Mouse (Mus musculus) stomach, embryonic 15.5 days (tissue): ENCODE measurements around the gene Rassf3. TPM values are rescaled to one million over a fixed set of nuclear protein-coding genes. Genes with fewer than 3 reads are reported as not detected.

Experiments used
- ATAC-seq: fragments of 200-750 bp; cut with Nextera tagmentation; 2 replicates; pipeline ENCODE4 v1.8.0; 2017; ENCODE audit warnings: low read depth, moderate number of reproducible peaks, moderate TSS enrichment; ENCODE audit not compliant: insufficient read depth, low FRiP score
- H3K27ac ChIP-seq: fragments of 300-500 bp; sonication (generic); 2 replicates; pipeline ENCODE4 v1.5.1; 2015; ENCODE audit warnings: mild to moderate bottlenecking, inconsistent platforms
- H3K27me3 ChIP-seq: fragments of 300-500 bp; sonication (generic); replicated peaks from 2 replicates; pipeline ENCODE4 v1.6.1; 2015; ENCODE audit warnings: inconsistent platforms
- H3K36me3 ChIP-seq: fragments of 300-500 bp; sonication (generic); 2 replicates; pipeline ENCODE4 v1.6.1; 2015; ENCODE audit warnings: inconsistent platforms
- H3K4me1 ChIP-seq: fragments of 300-500 bp; sonication (generic); 2 replicates; pipeline ENCODE4 v1.6.1; 2015; ENCODE audit warnings: inconsistent platforms
- H3K4me2 ChIP-seq: fragments of 300-500 bp; sonication (generic); 2 replicates; pipeline ENCODE4 v1.6.1; 2015; ENCODE audit warnings: mild to moderate bottlenecking, inconsistent platforms
- H3K4me3 ChIP-seq: fragments of 300-500 bp; sonication (generic); replicated peaks from 2 replicates; pipeline ENCODE4 v1.5.1; 2015; ENCODE audit warnings: inconsistent platforms
- H3K9ac ChIP-seq: fragments of 300-500 bp; sonication (generic); 2 replicates; pipeline ENCODE4 v1.6.1; 2015; ENCODE audit warnings: inconsistent platforms
- H3K9me3 ChIP-seq: fragments of 300-500 bp; sonication (generic); 2 replicates; pipeline ENCODE4 v1.6.1; 2016; ENCODE audit warnings: inconsistent platforms
- WGBS: fragments of 180-500 bp; shearing (Covaris S2); methylation state at CpG from one replicate; pipeline ENCODE4 v1.1.7; 2015; 5-methylcytosine and 5-hydroxymethylcytosine counted together
- polyA plus RNA-seq: library from polyadenylated mRNA; unstranded; fragments of >200 nt; fragmentation: Nextera tagmentation; extraction: Ambion mirVana; gene quantifications from 2 replicates; pipeline ENCODE4 v1.2.1, GENCODE M21; 2015

Rassf3 gene
- polyA plus RNA-seq, 1 experiment from 2014 or later = 22.4 TPM

DNA sequence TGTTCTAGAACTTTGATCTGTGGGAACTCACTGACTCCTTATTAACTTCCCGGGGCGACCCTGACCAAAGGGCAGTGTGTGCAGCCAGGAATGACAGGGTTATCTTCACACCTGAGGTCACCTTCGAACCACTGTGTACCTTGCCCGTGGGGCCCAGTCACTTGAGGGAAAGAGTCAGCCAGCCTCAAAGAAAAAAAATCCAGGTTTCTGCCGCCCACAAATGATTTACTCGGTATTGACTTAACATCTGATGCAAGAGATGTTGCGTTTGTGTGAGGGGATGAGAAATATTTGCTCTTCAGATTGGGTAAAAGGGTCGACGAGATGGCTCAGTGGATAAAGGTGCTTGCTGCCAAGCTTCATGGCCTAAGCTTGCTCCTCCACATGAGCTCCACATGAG, 10.2 kb upstream of the Rassf3 start:
- Histone ChIP-seq H3K27me3 (no peaks in the 10 kb centered on the region), H3K4me1 (no peaks in the 10 kb centered on the region), H3K4me3 (no peak overlapping the region), H3K9ac (no peak overlapping the region), H3K36me3 (no peaks in the 10 kb centered on the region), H3K4me2 (no peak overlapping the region), H3K9me3 (no peaks in the 10 kb centered on the region), H3K27ac (no peak overlapping the region)
- peak; percentile 81 for ATAC-seq
- WGBS = 55% methylated on average over 9 of the region's 9 CpGs

DNA sequence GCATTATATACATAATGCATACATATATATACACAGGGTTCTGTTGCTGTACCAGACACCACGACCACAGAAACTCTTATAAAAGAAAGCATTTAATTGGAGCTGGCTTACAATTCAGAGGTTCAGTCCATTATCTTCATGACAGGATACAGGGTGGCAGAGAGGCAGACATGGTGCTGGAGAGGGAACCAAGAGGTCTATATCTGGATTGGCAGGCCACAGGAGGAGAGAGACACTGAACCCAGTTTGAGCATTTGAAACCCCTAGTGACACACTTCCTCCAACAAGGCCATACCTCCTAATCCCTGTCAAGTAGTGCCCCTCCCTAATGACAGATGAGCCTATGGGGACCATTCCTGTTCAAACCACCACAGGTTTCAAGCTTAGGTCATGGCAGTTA, 7.2 kb upstream of the Rassf3 start:
- no peaks in the 10 kb centered on the region for H3K4me1 ChIP-seq
- no peaks in the 10 kb centered on the region for H3K27me3 ChIP-seq
- H3K4me3 ChIP-seq = no peak overlapping the region
- no peak overlapping the region for H3K9ac ChIP-seq
- no peak overlapping the region for H3K4me2 ChIP-seq
- no peaks in the 10 kb centered on the region for H3K9me3 ChIP-seq
- WGBS = 63% methylated on average over 1 of the region's 1 CpGs
- ATAC-seq = no peak
- H3K27ac ChIP-seq = no peak overlapping the region
- H3K36me3 ChIP-seq = no peaks in the 10 kb centered on the region

DNA sequence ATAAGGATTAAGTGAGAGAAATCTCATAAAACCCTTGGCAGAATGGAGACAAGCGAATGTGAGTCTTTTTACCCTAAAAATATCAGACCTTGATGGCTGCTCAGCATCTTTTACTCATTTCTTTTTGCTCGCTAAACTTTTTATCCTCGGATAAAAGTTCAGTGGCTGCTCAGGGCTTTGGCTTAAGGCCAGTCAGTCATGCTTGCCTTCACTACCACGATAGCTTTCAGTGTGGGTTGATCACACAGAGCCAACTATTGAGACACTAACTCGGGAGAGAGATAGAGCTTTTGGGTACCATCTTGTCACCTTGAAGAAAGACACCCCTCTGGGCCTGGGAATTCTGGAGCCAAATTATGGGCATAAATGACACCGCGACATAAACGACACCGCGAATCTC, 5.0 kb upstream of the Rassf3 start:
- no peak overlapping the region for H3K27ac ChIP-seq
- H3K4me1 ChIP-seq = peaks cover 6% of the 10 kb centered on the region; the same call in 1 of the 2 replicates
- H3K9ac ChIP-seq = no peak overlapping the region
- no peaks in the 10 kb centered on the region for H3K27me3 ChIP-seq
- no peaks in the 10 kb centered on the region for H3K36me3 ChIP-seq
- 89% methylated on average over 10 of the region's 10 CpGs for WGBS
- no peak overlapping the region for H3K4me3 ChIP-seq
- no peak overlapping the region for H3K4me2 ChIP-seq
- ATAC-seq = no peak
- H3K9me3 ChIP-seq = no peaks in the 10 kb centered on the region

DNA sequence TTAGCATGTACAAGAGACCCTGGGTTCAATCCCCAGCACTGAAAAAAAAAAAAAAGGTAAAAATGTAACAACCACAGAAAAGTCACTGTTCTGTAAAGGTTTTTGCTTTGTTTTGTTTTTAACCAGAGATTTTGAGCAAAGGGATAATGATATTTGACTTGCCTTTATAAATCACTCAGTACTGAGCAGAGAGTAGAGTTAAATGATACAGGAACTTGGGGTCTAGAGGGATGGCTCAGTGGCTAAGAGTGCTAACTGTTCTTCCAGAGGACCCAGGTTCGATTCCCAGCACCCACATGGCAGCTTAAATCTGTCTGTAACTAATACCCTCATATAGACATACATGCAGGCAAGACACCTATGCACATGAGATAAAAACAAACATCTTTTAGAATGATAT, 3.8 kb upstream of the Rassf3 start:
- Histone ChIP-seq H3K4me1 (peaks cover 6% of the 10 kb centered on the region; the same call in 1 of the 2 replicates), H3K9ac (no peak overlapping the region), H3K9me3 (no peaks in the 10 kb centered on the region), H3K4me3 (no peak overlapping the region), H3K27ac (no peak overlapping the region), H3K4me2 (no peak overlapping the region), H3K27me3 (no peaks in the 10 kb centered on the region), H3K36me3 (no peaks in the 10 kb centered on the region)
- 87% methylated on average over 1 of the region's 1 CpGs for WGBS
- no peak for ATAC-seq

DNA sequence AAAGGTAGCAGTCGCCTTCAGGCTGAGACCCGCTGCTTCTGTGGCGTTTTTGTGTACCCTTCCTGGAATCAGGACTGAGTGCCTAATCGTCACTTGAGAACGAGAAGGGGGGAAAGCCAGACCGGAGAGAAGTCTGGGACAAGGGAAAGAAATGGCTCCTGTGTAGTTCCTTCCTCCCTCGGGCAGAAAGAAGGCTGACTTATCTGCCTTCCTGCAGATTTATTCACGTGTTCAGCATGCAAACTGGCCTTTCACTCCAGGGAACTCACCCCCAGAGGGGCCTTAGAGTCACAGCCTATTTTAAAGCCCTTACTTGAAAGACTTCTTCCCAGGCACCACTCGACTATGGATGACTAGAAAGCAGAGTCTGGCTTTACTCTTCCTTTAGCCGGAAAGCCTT, 1.3 kb upstream of the Rassf3 start:
- Histone ChIP-seq H3K4me1 (peaks cover 24% of the 10 kb centered on the region), H3K4me2 (peak overlapping the region; percentile 80), H3K27ac (peak overlapping the region; percentile 78), H3K4me3 (no peak overlapping the region), H3K27me3 (no peaks in the 10 kb centered on the region), H3K9me3 (no peaks in the 10 kb centered on the region), H3K36me3 (no peaks in the 10 kb centered on the region), H3K9ac (no peak overlapping the region)
- 26% methylated on average over 10 of the region's 10 CpGs for WGBS
- no peak for ATAC-seq

DNA sequence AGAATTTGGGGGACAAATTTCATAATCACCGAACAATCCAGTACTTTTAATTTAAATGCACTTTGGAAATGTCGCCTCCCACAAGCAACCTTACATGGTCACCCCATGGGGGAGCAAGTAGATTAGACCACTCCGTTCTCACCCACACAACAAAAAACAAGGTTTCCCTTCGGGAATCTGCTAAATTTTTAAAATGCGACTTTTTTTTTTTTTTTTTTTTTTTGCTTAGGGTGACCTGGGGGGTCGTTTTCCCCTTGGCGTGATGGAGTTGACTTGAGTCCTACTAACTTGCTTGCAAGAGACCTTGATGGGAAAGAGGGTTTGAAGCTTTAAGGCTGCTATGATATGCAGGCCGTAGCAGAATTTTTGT, 806 bp upstream of the Rassf3 start:
- 23% methylated on average over 8 of the region's 8 CpGs for WGBS
- no peak for ATAC-seq

DNA sequence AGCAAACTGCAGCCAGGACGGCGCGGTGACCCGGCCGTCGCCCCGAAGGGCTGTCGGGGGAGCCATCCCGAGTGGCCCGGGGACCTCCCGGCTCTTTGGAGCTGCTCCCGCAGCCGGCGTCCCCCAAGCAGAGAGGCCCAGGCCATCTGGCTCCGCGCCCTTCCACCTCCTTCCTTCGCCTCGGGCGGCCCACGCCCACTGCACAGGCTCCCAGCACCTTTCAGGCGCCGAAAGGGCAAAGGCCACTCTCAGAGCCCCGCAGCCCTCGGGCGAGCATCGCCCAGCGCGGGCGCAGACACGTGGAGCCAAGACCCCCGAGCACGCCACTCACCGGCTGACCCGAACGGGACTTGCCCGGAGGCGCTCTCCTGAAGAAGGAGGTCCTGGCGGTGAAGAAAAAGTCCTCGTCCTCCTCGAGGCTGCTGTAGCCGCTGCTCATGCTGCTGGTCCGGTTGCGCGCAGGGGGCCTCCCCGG, 438 bp downstream of the Rassf3 start:
- WGBS = under 1% methylated on average over 44 of the region's 45 CpGs
- H3K4me2 ChIP-seq = peak overlapping the region; percentile 80
- H3K36me3 ChIP-seq = no peaks in the 10 kb centered on the region
- peaks cover 35% of the 10 kb centered on the region for H3K4me1 ChIP-seq
- peak; percentile 57 for ATAC-seq
- peak overlapping the region; percentile 93 for H3K9ac ChIP-seq
- H3K27me3 ChIP-seq = no peaks in the 10 kb centered on the region
- H3K27ac ChIP-seq = peak overlapping the region; percentile 89
- peak overlapping the region; percentile 83 for H3K4me3 ChIP-seq
- no peaks in the 10 kb centered on the region for H3K9me3 ChIP-seq

More for the DNA sequence above, 806 bp upstream of the Rassf3 start:
- Histone ChIP-seq H3K27me3 (no peaks in the 10 kb centered on the region), H3K36me3 (no peaks in the 10 kb centered on the region), H3K27ac (peak overlapping the region; percentile 78), H3K4me1 (peaks cover 28% of the 10 kb centered on the region), H3K9ac (no peak overlapping the region), H3K9me3 (no peaks in the 10 kb centered on the region), H3K4me3 (peak overlapping the region; percentile 83), H3K4me2 (peak overlapping the region; percentile 80)

DNA sequence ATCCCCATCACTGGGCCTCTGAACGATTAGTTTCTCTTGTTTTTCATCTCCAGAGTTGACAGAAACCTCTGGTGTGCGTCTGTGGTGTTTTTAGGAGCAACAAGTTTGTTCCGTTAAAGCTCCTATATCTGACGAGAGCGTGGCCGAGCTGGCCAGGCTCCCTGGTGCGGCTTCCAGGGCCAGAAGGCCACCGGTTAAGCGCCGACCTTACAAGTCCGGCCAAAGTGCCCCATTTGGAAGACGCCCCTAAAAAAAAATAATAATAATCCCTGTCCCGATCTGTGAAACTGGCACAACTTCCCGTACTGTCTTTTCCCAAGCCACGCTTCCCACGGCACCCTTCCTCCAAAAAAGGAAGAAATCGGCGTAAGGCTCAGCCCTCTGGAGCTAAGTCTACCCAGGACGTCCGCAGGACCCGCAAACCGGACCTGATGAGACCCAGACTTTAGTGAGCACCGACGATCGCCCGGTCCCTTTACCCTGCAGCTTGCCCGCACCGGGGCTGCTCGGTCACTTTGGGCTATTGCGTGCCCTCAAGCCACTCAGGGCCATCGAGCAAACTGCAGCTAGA, 961 bp downstream of the Rassf3 start:
- Histone ChIP-seq H3K9me3 (no peaks in the 10 kb centered on the region), H3K27ac (peak overlapping the region; percentile 89), H3K36me3 (no peaks in the 10 kb centered on the region), H3K27me3 (no peaks in the 10 kb centered on the region), H3K9ac (peak overlapping the region; percentile 93), H3K4me3 (peak overlapping the region; percentile 83), H3K4me2 (peak overlapping the region; percentile 80), H3K4me1 (peaks cover 37% of the 10 kb centered on the region)
- under 1% methylated on average over 31 of the region's 31 CpGs for WGBS
- no peak for ATAC-seq

DNA sequence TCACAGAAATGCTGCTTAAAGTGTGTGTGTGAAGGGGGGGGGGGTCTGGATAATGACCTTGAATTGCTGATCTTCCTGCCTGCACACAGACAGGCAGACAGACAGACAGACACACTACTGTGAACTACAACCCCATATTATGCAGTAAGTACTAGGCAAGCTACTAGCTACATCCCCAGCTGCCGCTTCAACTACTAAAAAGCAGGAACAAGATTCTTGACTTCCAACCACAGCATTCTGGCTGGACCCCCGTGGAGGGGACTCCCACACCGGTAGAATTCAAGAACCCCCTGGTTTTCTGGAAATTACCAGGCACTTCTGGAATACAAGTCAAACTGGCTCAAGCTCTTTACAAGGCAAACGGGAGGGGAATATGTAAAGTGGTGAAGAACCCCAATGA, 1.9 kb downstream of the Rassf3 start:
- WGBS = 19% methylated on average over 4 of the region's 4 CpGs
- Histone ChIP-seq H3K4me1 (peaks cover 45% of the 10 kb centered on the region), H3K9me3 (no peaks in the 10 kb centered on the region), H3K4me3 (peak overlapping the region; percentile 83), H3K27ac (peak overlapping the region; percentile 89; the same call in 1 of the 2 replicates), H3K27me3 (no peaks in the 10 kb centered on the region), H3K36me3 (no peaks in the 10 kb centered on the region), H3K9ac (peak overlapping the region; percentile 93; the same call in 1 of the 2 replicates), H3K4me2 (peak overlapping the region; percentile 80)
- ATAC-seq = no peak

DNA sequence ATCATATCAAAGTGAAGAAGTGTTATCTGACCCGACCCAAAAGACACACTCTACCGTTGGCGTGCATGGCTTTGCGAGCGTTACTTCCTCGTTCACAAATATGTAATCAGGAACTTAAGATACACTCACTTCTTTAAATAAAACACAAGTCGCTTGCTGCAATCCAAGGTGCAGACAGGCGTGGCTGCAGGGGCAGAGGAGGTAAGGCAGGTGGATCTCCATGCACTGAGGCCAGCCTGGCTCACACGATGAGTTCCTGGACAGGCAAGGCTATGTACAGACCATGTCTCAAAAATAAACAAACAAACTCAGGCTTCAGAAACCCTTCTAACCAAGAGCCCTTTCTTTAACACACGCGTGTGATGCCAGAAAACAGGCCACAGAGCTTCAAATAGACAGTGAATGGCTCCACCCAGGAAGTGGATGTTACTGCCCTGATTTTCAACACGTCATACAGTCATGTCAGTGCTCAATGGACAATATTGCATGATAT, 2.4 kb downstream of the Rassf3 start:
- H3K9ac ChIP-seq = no peak overlapping the region
- H3K4me3 ChIP-seq = peak overlapping the region; percentile 83
- ATAC-seq = no peak
- 30% methylated on average over 12 of the region's 12 CpGs for WGBS
- H3K9me3 ChIP-seq = no peaks in the 10 kb centered on the region
- no peaks in the 10 kb centered on the region for H3K36me3 ChIP-seq
- peak overlapping the region; percentile 89 for H3K27ac ChIP-seq
- H3K4me2 ChIP-seq = peak overlapping the region; percentile 80
- peaks cover 48% of the 10 kb centered on the region for H3K4me1 ChIP-seq
- H3K27me3 ChIP-seq = no peaks in the 10 kb centered on the region

DNA sequence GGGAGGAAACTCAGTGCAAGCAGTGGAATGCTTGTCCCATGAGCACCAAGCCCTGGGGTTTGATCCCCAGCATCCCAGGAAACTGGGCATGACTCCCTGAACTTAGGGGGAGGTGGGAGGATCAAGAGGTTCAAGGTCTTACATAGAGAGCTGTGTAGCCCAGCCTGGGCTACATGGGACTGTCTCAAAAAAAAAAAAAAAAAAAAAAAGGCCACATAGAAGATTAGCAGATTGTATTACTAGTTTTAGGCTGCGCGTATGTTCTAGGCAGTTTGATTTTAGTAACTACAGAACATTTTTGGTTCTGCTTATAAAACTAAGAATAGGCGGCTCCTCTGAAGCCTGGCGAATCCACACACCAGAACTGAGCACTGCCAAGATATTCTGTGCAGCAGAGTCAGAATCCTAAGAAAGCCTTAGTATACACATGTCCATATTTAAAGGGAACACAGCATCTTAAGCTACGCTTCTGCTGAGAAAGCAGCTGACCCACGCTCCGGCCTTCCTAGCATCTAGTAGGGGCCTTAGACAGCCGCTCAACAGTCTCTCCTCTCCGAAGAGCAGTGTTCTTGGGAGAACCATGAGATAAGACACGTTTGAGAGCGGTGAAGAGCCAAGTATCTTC, 3.4 kb downstream of the Rassf3 start:
- Histone ChIP-seq H3K27ac (peak overlapping the region; percentile 49; the same call in 1 of the 2 replicates), H3K27me3 (no peaks in the 10 kb centered on the region), H3K4me2 (peak overlapping the region; percentile 80), H3K9me3 (no peaks in the 10 kb centered on the region), H3K36me3 (no peaks in the 10 kb centered on the region), H3K4me3 (no peak overlapping the region), H3K9ac (no peak overlapping the region), H3K4me1 (peaks cover 51% of the 10 kb centered on the region)
- ATAC-seq = no peak
- 73% methylated on average over 11 of the region's 11 CpGs for WGBS

DNA sequence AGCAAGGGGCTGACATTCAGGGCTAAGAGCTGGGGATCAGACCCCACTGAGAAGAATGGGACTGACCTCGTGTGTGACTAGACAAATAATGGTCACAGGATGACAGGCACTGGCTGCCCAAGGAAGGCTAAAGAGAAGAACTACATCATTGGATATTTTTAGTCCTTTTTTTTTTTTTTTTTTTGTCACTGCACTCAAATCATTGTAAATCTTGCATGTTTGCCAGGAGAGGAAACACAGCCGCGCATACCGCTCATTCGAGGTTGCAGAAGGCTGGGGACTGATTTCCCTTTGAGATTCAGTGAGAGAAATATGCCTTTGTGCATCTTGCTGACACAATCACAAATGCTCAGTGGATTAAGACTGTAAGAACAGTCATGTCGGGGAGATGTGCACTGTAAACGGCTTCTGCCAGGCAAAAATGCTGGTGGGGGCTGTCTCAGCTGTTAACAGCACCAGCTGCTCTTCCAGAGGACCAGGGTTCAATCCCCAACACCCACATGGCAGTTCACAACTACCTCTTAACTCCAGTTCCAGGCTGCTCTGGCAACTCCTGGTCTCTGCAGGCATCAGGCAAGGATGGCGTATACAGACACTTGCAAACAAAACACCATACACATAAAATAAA, 4.5 kb downstream of the Rassf3 start:
- no peak for ATAC-seq
- H3K9me3 ChIP-seq = no peaks in the 10 kb centered on the region
- 27% methylated on average over 8 of the region's 8 CpGs for WGBS
- no peak overlapping the region for H3K4me3 ChIP-seq
- no peaks in the 10 kb centered on the region for H3K27me3 ChIP-seq
- H3K4me2 ChIP-seq = peak overlapping the region; percentile 13; the same call in 1 of the 2 replicates
- H3K27ac ChIP-seq = peak overlapping the region; percentile 72; the same call in 1 of the 2 replicates
- H3K36me3 ChIP-seq = no peaks in the 10 kb centered on the region
- no peak overlapping the region for H3K9ac ChIP-seq
- H3K4me1 ChIP-seq = peaks cover 50% of the 10 kb centered on the region
